Mouse (Mus musculus): ENCODE measurements at regions not wholly inside any gene's neighbourhood (a gene's known extent, or its start where the extent isn't known, plus 50 kb on each side); places are given as distances from the start of the nearest gene placed in this dataset.
"Not testable (repeated sequence)": the region's sequence is repeated elsewhere in the genome, so short reads cannot be mapped to it uniquely, and the experiment has no call there.

DNA sequence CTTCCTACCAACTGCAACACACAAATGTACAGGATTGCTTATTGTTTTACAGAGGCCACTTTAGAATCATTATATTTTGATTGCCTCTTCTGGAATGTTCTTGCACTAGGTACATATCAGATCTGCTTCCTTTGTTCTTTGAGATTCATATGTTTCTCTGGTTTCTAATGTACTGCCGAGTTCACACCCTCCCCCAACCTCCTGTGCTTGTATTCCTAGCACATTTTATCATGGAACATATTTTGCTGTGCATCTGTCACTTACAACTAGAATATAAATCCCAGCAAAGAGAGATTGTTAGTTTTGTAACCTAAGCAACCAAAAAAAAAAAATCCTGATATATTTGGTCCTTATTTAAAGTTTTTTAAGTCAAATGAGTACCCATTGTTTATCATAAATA lies 141.4 kb upstream of the Lrp1b start:
- DNase-seq (ENCODE audit: low read depth), result peak; percentile 64
- no peak for TF ChIP-seq CTCF (IDR thresholded peaks at IDR 0.05; ENCODE audit: borderline replicate concordance, extremely low read depth, insufficient read depth, insufficient read length)
- TF ChIP-seq POLR2A (IDR thresholded peaks at IDR 0.05; ENCODE audit: borderline replicate concordance, extremely low read depth, insufficient read depth, insufficient read length, poor library complexity, severe bottlenecking), result no peak

DNA sequence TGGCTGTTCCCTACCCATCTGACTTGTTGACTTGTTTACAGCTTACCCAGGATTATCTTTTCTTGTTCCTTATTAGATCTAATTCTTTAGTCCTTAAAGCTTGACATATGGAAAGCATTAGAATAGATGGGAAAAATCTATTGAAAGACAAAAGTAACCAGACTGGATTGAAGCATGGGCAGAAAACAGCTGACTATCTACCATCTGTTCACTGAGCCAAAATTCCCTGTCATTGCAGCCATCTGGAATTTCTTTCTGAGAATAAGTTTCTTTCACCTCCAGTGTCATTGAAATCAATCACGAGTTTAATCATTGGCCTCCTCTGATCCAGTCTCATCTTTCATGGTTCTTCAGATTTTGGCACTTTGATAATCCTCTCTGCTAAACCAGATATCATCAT lies 130.6 kb upstream of the Lrp1b start:
- TF ChIP-seq POLR2A (IDR thresholded peaks at IDR 0.05; ENCODE audit: borderline replicate concordance, extremely low read depth, insufficient read depth, insufficient read length, poor library complexity, severe bottlenecking) (no peak), CTCF (IDR thresholded peaks at IDR 0.05; ENCODE audit: borderline replicate concordance, extremely low read depth, insufficient read depth, insufficient read length) (no peak)
- DNase-seq (ENCODE audit: low read depth), result peak; percentile 68

DNA sequence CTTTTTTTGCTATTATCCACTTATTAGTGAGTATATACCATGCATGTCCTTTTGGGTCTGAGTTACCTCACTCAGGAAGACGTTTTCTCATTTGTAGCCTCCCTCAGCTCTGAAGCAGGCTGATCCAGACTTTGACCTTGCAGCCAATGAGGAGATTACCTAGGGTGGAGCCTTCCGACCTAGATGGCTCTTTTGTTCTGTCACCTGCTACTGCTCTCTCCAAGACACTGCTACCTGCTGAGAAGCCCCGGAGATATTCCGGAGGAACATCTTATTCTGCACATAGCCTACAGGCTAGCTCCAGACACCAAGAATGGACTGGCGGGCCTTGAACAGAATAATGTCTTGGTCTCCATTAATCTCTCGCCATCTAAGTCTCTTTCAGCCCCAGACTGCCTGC lies 87.1 kb upstream of the Lrp1b start:
- DNase-seq (ENCODE audit: low read depth), result not testable (repeated sequence)
